Mouse (Mus musculus) retina, embryonic 14.5 days (tissue): ENCODE results near the gene Xylt1.

ENCODE experiments used
- DNase-seq: peaks from one replicate; pipeline ENCODE4 v3.0.0-alpha.2; 2015; ENCODE audit warnings: low spot score

Gene Xylt1

GRCm38 (mm10) chr7:117614346-117614745, 233.6 kb downstream of the Xylt1 start:
- DNase-seq, result no peak

GRCm38 (mm10) chr7:117614851-117615250, 234.1 kb downstream of the Xylt1 start:
- no peak for DNase-seq

GRCm38 (mm10) chr7:117616277-117616676, 235.5 kb downstream of the Xylt1 start:
- peak; percentile 32 for DNase-seq

DNA sequence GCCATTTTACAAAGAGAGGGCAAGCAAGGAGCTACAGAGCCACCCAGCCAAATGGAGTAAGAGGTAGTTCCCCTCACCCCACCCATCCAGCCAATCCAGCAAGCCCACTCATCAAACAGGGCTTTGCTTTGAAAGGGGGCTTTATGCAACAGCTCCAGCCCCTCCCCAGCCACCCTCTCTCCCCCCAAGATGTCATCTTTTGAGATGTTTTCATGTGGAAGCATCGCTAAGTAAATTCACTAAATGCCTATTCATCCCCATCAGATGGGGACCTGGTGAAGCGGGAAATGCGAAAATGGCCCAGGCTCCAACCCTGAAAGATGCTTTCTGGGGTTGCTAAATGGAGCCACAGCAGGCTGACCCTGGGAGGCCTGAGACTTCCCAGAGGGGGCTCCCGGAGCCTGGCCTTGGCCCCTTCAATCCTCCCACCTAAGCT, 238.0 kb downstream of the Xylt1 start:
- peak; percentile 77 for DNase-seq

GRCm38 (mm10) chr7:117621566-117621965, 240.8 kb downstream of the Xylt1 start:
- DNase-seq, result no peak

- peak; percentile 60 for DNase-seq
Measured at GRCm38 (mm10) chr7:117622769-117623168, 242.0 kb downstream of the Xylt1 start.

DNA sequence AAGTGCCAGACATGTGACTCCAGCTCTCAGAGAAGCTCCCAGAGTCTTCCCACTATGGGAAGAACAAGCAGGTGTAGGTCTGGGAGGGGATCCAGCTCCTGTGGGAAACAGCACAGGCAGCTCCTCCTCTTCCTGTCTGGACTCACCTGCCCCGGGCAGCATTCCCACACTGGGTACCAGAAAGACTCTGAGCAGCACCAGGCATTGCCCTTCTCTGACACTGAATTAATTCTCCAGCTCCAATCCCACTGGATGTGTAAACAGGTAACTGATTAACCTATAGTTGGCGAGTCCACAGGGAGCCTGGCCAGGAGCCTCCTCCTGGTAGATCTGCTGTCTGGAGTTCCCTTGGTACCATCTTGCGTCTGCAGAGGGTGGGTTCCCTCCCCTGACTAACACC, 248.0 kb downstream of the Xylt1 start:
- DNase-seq, result no peak

- DNase-seq, result peak; percentile 42
Measured at GRCm38 (mm10) chr7:117630657-117631056, 249.9 kb downstream of the Xylt1 start.

- peak; percentile 12 for DNase-seq
Measured at GRCm38 (mm10) chr7:117635584-117635983, 254.8 kb downstream of the Xylt1 start.

- DNase-seq, result no peak
Measured at GRCm38 (mm10) chr7:117636713-117637112, 255.9 kb downstream of the Xylt1 start.

DNA sequence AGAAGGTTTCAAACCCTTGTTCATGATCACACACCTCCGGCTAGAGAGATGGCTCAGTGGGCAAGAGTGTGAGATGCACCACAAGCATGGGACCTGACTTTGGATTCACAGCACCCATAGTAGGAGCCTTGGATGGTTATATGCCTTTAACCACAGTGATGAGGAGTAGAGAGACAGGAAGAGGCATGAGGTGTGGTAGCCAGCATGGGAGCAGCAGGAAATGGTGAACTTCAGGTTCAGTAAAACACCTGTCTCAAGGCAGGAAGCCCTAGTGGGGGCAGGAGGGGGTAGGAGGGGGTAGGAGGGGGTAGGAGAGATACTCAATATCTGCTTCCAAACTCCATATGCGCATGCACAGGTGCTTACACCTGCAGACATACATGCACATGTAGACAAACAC, 257.2 kb downstream of the Xylt1 start:
- DNase-seq, result no peak

DNA sequence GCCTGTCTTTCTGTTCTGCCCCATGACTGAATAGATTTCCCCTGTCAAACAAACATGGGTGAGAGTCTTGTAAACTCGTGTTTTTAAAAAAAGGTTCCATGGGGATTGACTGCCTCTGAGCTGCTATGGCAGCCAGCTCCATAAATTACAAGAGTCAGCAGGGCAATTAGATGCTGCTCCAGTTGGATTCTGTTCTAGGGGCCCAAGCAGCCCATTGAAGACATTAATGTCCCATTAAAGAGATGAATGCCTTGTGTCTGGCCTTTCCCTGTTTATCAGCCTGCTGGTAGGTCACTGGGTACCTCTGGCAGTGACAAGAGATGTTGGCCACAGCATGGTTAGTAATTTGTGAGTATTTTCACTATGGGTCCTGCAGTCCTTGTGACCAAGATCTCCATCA, 271.9 kb downstream of the Xylt1 start:
- no peak for DNase-seq

DNA sequence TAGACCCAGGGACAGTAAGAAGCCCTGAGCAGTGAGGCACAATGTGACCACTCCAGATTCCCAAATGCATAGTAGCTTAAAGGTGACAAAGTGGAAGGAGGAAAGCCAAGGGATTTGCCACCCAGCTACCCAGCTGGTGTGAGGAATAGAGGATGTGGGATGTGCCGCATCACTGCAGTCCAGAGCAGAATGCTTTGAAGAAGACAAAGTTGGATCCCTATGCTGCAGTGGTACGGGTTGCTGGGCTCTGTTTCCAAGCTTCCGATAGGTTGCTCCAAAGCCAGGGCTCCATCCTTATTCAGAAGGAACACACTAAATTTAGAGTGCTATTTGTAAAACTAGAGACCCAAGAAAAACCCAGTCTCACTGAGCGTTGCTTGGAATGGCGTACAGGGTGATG, 275.0 kb downstream of the Xylt1 start:
- DNase-seq, result no peak

DNA sequence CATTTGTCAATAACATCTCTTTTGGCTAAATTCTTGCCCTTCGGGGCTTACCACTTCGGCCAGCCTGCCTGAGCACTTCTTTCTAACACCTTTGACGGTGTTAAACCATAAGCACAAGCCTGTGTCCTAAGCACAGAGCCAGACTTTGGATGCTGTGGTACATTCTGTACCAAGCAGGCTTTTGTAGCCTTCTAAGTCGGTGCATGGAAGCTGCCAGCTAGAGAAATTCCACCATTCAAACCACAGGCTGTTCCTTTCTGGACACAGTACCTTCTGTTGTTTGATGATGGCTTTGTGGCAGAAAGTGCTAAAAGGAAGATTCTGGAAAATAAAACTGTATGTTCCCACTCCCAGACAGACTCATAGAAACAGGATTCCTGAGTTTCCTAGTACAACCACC, 277.4 kb downstream of the Xylt1 start:
- no peak for DNase-seq

DNA sequence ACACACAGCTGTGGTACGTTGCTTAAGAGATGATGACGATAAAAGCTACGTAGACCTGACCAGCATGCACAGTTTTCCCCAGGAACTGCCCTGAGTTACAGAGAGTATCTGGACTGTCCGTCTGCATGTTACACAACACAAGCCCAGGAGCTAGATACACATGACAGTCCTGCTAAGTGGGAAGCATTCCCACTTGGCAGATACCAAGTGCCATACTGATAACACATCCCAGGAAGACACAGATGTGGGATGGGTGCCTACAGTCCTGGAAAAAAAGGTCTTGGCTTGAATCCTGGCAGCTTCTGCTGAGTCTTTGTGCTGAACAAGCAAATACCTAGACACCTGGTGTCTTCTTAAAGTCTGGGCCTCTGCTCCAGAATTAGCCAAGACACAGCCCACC, 278.0 kb downstream of the Xylt1 start:
- DNase-seq, result no peak

DNA sequence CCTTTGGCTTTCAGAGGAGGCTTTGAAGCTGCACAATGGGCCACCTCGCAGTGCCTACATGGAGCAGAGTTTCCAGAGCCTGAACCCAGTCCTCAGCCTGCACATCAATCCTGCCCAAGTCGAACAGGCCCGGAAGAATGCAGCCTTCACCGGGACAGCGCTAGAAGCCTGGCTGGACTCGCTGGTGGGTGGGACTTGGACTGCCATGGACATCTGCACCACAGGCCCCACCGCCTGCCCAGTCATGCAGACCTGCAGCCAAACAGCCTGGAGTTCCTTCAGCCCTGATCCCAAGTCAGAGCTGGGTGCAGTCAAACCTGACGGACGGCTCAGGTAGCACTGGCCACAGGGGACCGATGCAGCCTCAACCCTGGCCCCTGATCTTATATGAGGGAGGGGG, 286.5 kb downstream of the Xylt1 start:
- no peak for DNase-seq

GRCm38 (mm10) chr7:117668226-117668625, 287.4 kb downstream of the Xylt1 start:
- no peak for DNase-seq

GRCm38 (mm10) chr7:117672121-117672591, 291.4 kb downstream of the Xylt1 start:
- no peak for DNase-seq

DNA sequence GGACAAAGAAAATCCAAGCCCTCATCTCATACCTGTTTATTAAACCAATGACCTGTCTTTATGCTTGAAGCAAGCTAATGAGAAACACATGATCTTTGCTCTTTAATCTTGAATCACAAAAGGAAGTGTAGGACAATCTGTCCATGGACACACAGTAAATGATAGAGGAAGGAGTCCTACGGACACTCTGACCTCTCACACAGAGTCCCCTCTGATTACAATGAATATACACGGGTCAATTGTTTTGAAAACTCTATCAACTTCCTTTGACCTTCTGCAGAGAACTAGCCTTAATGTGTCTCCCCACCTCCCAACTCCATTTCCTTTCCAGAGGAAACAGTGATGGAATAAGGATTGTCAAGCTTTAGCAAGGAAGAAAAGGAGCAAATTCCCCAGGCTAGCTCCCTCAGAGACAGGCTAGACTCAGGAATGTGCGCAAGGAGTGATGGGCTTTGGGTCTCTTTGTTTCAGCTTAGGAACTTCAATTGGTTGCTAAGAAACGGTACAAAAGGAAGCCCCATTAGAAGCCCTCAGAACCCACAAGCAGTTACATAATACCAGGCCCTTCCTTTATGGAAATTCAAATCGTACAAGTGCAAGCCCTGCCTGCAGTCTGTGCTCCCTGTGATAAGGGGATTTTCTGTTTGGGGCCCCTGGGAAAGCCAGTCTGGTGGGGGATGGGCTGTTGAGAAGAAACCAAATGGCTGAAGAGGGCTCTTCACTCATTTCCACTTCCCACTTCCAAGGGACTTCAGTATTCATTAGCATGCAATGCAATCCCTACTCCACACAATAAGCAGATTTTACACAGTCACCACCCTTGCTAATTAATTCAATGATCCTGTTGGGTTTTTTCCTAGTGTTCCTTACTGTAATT, 305.6 kb downstream of the Xylt1 start:
- peak; percentile 76 for DNase-seq

DNA sequence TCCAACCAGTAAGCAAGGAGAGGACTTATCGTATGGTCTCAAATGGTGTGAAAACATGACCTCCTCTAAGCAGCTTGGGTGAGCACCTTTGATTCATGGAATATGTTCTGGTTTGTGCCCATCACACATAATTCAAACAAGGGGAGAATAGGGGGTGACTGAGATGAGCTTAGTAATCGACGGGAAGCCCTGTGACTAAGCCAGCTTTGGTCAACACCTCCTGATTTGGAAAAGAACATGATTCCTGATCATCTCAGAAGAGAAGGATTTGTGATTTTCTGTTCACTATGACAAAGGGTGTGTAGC, 306.2 kb downstream of the Xylt1 start:
- no peak for DNase-seq

GRCm38 (mm10) chr7:117695612-117696011, 314.8 kb downstream of the Xylt1 start:
- peak; percentile 23 for DNase-seq

- DNase-seq, result no peak
Measured at GRCm38 (mm10) chr7:117697681-117698080, 316.9 kb downstream of the Xylt1 start.

GRCm38 (mm10) chr7:117698551-117699114, 317.9 kb downstream of the Xylt1 start:
- no peak for DNase-seq
